Mouse (Mus musculus) liver, adult (tissue): ENCODE measurements at regions not wholly inside any gene's neighbourhood (a gene's known extent, or its start where the extent isn't known, plus 50 kb on each side); places are given as distances from the start of the nearest gene placed in this dataset.

Source experiments
- GATA4 ChIP-seq: IDR thresholded peaks from 2 replicates; pipeline ENCODE4 v1.6.1; 2014; ENCODE audit warnings: mild to moderate bottlenecking, low read length; ENCODE audit not compliant: insufficient replicate concordance

GRCm38 (mm10) chr2:72865462-72866365, 114.5 kb downstream of the Sp3 start:
- TF ChIP-seq GATA4, result peak; percentile 57; the same call in 1 of the 2 replicates

DNA sequence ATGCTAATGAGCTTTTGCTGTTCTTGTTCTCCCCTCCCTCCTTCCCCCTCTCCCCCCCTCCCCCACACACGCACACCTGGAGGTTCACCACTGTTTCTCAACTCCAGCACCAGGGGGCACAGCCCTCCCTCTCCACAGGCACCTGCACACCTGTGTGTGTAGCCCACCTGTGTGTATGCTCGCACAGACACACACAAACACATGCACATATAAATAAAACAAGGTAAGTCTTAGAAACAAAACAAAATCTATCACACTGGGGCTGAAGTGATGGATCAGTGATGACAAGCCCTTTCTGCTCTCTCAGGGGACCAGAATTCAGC, 113.9 kb downstream of the Sp3 start:
- TF ChIP-seq GATA4, result no peak

GRCm38 (mm10) chr2:72868173-72868572, 112.1 kb downstream of the Sp3 start:
- TF ChIP-seq GATA4, result no peak

GRCm38 (mm10) chr2:72871836-72872235, 108.4 kb downstream of the Sp3 start:
- TF ChIP-seq GATA4, result no peak

GRCm38 (mm10) chr2:72873948-72874347, 106.3 kb downstream of the Sp3 start:
- no peak for TF ChIP-seq GATA4

- TF ChIP-seq GATA4, result no peak
These were observed 105.7 kb downstream of the Sp3 start for GRCm38 (mm10) chr2:72874533-72874932.

GRCm38 (mm10) chr2:72875677-72876076, 104.6 kb downstream of the Sp3 start:
- no peak for TF ChIP-seq GATA4

GRCm38 (mm10) chr2:72880016-72880415, 100.2 kb downstream of the Sp3 start:
- TF ChIP-seq GATA4, result no peak

DNA sequence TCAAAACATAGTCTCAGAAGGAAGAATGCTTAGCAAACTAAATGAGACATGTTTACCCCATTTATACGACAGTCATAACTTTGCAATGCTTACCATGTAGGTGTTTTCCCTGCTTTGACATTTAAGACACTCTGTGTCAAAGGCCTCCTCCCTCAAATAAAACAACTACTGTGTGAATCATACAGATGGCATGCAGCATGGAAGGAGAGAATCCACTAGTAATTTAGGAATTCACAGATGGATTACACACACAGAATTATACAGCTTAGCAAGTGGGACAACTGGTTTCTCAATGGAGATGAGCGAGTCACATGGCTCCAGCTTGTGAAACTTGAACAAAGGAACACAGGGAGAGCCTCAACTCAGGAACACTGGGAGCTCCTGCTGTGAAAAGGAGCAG, 98.7 kb downstream of the Sp3 start:
- no peak for TF ChIP-seq GATA4

DNA sequence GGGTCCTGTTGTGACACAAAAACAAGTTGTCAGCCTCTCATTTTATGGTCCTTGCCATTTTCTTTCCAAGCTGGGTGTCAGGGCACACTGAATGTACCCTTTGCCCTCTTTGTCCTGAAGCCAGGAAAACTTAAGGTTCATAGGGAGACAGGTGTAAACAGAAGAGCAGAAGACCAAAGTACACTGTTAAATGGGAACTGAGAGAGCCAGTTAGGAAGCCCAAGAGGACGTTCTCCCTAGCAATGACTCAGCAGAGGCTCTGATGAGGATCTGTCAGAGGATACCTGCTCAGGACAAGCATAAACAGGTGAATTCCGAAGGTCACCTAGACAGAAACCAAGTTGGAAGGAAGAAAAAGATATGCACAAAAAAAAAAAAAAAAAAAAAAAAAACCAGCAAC, 94.0 kb downstream of the Sp3 start:
- TF ChIP-seq GATA4, result no peak
